Mouse (Mus musculus) adipocyte (in vitro differentiated cells): ENCODE results near the gene Sdhaf2.
A peak's percentile ranks its signal among the peaks of the same experiment; 100 is the strongest.
"Not testable (repeated sequence)": the region's sequence is repeated elsewhere in the genome, so short reads cannot be mapped to it uniquely, and the experiment has no call there.

Experiments
- DNase-seq: peaks from one replicate; pipeline ENCODE4 v3.0.0-alpha.2; 2016; ENCODE audit warnings: low spot score

Gene Sdhaf2

DNA sequence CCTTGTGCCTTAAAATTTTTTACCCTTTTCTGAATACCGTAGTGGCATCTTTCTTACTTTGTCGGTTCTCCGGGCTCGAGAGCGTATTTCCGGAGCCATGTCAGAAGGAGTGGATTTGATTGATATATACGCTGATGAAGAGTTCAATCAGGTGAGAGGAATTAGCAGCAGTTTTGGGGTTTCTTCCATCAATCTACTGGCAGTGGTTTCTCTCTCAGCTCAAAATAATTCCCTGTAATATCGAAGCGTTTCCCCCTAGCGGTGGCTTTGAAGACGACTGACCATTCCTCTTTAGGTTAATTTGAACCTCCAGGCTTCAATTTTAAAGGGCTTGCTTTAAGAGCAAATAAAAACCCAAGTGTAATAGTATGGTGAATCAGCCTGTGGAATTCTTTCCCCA, at the start of gene Sdhaf2:
Sdhaf2 (minus strand) TSS at position 233 of the 400 bp plus-strand sequence.
- peak; percentile 78 for DNase-seq

DNA sequence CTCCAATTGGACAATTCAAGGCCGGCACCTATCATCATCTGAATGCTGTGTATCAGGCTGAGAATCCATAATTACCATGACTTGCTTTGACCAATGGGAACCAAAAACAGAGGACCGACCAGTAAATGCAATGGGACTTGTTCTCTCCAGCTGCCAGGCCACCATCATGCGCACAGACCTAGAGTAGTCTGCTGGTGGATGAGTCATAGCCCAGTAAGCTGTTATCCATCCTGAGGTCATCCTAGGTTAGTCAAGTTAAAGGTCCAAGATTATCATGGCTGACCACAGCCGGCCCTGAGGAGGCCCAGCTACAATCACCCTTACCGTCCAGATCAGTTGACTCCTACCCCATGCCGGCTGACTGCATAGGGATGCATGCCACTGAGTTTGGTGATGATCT, 43.7 kb upstream of the Sdhaf2 start:
- peak; percentile 27 for DNase-seq

DNA sequence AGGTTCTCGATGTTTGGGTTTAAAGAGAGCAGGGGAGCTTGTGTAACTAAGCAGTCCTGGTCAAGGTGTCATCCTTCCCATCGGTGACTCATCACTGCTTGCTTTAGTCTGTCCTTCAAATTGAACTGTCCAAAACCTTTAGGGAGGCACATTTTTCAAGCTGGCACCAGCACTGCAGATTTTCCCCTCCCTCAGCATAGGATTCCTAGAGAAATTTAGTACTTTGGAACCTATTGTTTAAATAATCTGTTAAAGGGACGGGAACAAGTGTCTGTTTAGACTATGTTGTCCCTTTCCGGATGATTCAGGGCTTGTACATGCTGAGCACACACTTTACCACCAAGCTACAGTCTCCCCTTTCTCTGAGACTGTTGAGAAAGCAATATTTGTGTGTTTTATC, 39.3 kb upstream of the Sdhaf2 start:
- no peak for DNase-seq

DNA sequence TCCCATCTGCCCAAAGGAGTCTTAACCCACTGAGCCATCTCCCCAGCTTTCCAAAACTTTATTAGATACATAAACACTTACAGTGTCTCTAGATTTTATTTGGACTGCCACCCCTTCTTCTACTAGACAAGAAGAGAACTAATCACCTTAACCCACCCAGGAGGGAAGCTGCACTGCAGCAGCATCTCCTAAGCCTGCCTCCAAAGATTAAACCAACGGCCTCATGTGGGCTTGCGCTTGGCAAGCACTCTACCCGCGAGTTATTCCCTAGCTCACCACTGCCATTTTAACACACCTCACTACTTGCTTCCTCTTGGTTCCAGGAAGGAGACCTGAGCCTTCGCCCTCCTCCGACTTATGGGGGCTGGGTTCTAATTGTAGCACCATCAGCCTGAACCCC, 38.3 kb upstream of the Sdhaf2 start:
- no peak for DNase-seq

DNA sequence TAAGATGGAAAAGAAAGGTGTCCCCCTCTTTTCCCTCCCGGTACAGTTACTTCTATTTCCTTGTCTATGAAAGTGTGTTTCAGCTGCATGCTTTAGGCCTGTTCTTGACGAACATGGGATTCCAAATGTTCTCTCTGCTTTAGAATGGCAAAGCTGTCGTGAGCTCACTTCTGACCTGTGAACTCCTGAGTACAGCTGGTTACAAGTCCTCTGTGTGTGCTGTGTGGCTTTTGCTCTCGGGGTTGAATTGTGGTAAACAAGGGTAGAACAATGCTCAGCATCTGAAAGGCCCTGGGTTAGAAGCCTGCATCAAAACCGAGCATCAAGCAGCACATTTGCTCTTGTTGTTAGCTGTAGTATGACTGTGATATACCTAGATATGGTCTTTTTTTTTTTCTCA, 36.4 kb upstream of the Sdhaf2 start:
- DNase-seq: peak; percentile 54

DNA sequence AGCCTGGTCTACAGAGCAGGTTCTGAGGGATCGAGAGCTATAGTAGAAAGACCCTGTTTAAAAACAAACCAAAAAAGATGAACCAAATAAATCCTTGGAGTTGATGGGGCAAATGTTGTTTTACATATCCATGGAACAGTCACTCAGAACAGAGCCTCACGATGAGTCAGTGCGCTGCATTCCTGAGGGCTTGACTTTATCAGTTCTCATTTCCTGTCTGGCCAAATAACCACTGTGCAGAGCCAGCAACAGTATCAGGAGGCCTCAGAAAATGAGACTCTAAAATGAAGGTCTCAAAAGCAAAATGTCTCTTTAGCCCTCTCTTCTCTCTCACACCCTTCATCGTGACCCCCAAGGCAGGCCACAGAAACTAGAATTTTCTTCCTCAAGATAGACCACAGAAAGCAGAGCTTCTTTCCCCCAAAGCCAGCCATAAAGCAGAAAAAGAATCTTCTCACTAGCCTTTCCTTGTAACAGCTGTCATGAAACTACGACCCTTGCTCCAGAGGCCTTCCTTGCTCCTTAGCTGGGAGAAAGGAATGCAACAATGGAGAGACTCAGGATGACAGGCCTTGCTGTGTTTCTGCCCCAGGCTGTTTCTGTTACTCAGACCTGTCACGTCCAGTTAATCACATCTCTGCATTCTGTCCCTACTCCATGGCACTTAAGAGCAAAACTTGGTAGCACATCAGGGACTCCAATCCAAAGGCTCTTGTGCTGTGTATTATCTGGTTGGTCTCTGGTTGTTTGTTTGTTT, 35.8 kb upstream of the Sdhaf2 start:
- peak; percentile 78 for DNase-seq

DNA sequence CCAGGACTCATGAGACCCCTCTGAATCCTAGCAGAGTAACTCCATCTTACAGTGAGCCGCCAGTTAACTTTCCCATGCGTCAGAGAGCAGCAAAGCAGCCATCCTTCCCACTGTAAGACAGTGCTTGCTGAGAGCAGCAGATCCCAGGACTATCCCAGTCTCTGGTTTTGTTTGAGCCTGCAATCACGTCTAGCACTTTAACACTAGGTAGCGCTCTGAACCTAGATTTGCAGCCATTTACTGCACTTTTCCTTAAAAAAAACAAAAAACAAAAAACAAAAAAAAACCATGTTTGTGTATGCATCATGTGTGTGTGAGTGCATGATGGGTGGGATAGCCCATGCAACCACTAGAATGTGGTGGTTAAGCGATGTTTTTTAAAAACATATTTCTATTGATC, 34.2 kb upstream of the Sdhaf2 start:
- DNase-seq: peak; percentile 89

DNA sequence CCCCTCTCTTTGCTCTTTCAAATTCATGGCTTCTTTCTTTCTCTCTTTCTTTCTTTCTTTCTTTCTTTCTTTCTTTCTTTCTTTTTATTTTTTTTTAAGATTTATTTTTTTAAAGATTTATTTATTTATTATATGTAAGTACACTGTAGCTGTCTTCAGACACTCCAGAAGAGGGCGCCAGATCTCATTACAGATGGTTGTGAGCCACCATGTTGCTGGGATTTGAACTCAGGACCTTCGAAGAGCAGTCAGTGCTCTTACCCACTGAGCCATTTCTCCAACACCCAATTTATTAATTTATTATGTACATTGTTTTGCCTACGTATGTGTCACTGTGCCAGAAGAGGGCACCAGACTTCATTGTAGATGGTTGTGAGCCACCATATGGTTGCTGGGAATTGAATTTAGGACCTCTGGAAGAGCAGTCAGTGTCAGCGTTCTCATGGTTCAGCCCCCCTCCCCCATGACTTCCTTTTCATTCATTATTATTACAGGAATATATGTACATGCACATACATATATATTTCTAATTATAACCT, 32.0 kb upstream of the Sdhaf2 start:
- DNase-seq: not testable (repeated sequence)

DNA sequence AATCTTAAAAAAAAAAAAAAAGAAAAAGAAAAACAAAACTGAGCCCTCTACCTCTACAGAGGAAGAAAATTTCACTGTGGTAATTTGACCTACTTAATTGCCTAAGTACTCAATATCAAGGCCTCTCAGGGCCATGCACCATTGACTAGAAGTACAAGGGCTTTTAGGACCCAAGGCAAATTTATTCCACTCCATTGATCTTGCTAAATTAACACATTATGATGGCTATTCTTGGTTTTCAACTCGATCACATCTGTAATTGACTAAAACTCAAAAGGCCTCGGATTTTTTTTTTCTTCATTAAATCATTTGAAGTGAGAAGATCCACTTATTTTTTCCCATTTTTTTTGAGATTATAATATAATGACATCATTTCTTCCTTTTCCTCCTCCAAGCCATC, 31.5 kb upstream of the Sdhaf2 start:
- DNase-seq: no peak

DNA sequence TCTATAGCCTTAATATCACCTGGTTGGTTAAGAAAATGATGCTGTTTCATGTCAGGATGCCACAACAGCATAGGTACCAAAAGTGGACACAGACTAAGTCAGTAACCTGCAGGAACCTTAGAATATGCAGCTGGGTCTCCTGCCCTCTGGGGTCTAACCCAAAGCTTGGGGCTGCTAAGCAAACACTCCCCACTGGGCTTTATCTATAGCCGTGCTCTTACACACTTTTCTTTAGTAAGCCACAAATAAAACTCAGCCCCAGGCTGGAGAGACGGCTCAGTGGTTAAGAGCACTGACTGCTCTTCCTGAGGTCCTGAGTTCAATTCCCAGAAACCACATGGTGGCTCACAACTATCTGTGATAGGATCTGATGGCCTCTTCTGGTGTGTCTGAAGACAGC, 31.1 kb upstream of the Sdhaf2 start:
- DNase-seq: no peak

DNA sequence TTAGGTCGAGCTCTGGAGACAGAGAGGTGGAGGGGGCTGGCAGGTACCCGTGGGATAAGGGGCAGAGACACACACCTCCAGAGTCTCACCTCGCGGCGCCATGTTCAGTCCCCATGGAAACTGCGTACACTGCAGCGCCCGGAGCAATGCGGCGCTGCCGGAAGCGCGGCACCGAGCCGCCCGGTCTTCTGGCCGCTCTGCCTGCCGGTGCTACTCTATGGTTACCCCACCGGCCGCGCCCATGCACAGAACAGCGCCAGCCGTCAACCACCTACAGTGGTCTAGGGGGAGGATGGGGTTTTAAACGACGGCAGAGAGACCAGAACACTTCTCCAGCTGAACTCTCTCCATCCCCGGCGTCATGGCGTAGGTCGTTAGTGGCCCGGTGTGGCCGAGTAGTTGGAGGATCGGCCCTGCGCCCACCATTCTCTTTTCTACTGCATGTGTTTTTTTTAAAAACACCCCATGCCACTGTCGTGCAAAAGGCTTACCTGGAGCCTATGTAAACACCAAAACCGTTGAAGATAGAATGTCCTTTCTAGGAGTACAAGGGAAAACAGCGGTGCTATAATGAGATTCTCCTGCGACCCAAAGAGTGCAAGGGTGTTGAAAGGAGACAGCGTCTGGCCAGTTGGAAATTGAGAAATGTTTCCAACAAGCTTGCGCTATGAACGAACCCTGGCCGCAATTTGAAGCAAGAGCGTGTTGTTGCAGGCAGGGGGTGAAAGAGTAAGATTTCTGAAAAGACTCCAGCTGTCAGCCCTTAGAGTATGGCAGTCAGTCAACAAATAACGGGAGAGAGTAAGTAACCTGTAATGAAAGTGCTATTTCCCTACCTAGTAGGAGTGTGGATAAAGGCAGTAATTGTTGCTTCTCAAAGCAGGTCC, 29.9 kb upstream of the Sdhaf2 start, which contains the start of gene Tmem216:
Tmem216 (minus strand) TSS at position 615 of the 887 bp plus-strand sequence.
- DNase-seq: peak; percentile 97

DNA sequence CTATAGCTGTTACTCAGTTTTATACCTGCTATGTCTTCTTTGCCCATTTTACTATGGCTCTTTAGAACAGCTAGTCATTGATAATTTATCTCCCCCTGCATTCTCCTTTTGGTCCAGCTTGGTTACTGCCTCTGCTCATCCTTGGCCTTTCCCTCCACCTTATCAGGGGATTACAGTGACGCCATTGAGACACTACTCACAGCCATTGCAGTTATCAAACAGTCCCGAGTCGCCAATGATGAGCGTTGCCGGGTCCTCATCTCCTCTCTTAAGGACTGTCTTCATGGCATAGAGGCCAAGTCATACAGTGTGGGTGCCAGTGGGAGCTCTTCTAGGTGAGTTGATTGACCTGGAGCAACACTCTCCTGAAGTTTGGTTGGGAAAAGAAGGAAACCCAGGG, 13.5 kb upstream of the Sdhaf2 start:
- no peak for DNase-seq

DNA sequence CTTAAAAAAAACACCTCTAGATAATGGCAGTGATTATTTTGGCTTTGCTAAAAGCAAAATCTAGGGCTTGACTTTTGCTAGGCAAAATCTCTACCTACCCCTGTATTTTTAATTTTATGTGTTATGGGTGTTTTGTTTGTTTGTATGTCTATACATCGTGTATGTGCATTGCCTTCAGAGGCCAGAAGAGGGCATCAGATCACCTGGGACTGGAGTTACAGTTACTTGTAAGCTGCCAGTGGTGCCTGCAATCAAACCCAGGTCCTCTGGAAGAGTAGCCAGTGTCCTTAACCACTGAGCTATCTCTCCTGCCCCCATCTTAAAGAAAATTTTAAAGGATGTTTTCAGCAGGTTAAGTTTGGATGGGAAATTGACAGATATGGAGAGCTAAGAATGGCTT, 4.1 kb upstream of the Sdhaf2 start:
- no peak for DNase-seq

DNA sequence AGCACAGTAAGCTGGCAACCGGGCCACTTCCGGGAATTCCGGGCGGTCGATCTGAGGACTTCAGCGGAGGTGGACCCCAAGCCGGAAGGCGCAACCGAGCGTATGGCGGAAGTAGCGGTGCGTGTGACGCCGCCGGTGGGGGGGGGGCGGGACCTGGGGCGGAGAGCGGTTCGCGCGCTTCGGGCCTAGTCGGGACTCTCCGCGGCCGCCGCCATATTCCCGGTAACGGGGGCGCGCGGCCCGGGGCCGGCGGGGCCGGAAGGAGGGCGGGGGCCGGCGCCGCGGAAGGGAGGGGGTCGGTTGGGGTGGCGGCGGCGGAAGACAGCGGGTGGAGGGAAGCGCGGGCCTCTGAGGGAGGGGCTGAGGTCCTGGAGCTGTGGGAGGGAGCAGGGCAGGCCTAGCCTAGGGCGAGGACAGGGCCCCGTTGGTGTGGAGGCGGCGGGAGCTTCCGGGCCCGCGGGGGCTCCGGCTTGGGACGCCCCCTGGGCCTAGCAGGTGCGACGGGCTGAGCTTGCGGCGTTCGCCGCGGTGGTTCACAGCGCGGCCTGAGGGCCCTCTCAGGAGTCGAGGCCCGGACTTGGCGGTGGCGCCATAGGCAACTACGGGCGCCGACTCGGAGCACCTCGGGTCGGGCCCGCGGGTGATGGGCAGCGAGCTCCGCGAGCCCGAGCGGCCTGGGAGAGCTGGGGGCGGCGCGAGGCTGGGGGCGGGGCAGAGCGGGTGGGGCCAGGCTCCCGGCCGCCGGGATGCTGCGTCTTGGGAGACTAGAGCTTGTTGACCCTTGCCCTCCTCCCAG, 638 bp downstream of the Sdhaf2 start, which contains the start of gene Cpsf7:
Cpsf7 (plus strand) TSS at position 161 of the 796 bp plus-strand sequence.
- DNase-seq: peak; percentile 93

DNA sequence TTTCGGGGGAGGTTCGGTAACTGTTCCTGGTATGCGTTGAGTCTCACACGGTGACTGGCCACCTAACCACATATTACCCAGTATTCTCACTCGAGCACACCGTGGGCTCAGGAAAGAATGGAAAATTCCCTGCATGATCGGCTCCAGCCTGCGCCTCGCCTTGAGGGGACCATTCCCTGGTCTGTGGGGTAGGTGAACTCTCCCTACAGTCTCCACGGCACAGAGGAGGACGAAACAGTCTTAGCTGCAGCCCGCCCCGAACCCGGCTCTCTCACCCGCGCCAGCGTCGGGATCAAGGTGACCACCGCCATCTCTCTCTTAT, 1.2 kb downstream of the Sdhaf2 start:
- no peak for DNase-seq

DNA sequence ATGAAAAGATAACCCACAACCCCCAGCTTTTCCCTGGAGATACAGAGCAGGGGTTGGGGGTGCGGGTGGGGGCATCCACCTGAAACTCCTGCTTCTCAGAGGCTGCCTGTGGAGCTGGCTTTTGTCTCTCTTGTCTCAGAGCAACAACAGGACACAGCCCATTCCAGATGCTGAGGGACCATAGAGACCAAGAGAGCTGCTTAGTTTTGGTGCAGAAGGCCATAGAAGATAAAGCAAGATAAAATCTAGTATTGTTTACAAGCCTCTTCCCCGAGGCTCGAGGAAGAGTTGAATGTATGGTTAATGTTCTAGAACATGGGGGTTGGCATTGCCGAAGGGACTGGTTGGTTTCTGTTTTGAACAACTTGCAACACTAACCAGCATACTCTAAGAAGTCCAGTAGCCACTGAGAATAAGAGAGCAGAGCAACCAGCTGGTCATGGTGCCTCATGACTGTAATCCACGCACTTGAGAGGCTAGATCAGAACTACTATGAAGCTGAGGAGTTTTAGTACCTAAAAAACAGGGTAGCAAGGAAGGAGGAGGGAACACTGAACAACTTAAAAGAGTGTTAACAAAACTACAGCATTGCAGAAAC, 2.4 kb downstream of the Sdhaf2 start:
- no peak for DNase-seq

DNA sequence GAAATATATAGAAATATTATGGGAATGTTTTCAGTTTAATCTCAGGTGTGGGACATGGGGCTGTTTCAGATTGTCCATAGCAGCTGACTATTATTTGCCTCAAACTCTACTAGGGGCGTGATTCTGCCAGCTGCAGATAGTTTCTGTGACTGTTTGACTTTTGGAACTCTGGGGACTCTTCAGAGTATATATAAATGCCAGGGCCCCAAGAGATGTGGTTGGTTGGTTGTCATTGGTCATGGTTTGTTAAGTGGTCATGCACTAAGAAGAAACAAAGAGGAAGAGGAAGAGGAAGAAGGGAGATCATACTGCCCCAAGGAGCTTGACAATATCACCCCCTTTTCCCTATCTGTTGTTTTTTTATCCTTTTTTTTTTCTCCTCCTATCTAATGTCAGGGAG, 4.0 kb downstream of the Sdhaf2 start:
- no peak for DNase-seq

DNA sequence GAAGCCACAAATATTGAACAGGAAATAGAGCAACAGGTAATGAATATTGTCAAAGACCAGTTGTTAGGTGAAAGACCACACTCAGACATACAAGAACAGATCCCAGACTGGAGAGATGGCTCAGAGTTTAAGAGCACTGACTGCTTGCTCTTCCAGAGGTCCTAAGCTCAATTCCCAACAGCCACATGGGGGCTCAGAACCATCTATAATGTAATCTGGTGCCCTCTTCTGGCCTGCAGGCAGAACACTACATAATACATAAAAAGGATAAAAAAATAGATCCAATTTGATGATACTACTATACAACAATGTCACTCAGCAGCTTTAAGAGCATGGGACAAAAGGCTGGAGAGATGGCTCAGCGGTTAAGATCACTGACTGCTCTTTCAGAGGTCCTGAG, 5.6 kb downstream of the Sdhaf2 start:
- DNase-seq: peak; percentile 40

DNA sequence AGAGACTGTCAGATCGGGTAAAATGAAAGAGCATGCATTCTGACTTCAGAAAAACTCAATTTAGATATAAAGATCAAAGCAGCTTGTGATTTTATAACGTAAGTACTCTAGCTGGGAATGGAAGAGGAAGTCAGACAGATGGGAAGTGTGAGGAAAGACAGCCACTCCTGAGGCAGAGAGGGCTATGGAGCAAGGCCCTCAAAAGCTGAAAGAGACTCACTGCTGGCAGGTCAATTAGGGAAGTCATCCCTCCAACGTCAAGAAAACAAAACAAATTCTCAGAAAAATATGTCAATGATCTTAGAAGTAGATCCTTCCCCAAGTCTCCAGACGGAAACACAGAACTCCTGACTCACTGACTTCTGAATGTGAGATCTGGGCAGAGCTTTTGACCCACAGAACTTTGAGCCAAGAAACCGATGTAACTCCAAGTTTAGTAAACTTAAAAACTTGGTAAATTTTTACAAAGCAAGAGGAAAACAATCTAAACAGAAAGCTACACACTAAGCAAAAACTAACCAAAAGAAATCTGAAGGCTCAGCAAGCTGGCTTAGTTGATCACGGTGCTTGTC, 15.1 kb downstream of the Sdhaf2 start:
- DNase-seq: peak; percentile 89

DNA sequence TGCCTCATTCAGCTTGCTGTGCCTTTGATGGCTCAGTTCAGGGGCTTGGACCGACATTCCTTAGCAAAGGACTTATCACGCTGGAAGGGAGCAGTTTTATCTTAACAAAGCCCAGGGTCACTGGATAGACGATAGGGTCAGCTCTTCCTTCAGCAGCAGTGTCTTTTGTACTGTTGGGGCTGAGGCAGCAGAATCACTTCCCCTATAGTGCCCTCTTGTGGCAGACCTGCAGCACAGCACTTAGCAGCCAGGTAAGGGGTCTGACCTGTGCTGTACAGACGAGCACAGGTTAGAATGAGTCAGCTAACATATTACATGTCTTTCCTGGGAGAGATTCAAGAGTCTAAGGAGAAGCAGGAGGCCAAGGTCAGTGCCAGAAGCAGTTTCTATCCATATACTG, 23.4 kb downstream of the Sdhaf2 start:
- DNase-seq: peak; percentile 59

DNA sequence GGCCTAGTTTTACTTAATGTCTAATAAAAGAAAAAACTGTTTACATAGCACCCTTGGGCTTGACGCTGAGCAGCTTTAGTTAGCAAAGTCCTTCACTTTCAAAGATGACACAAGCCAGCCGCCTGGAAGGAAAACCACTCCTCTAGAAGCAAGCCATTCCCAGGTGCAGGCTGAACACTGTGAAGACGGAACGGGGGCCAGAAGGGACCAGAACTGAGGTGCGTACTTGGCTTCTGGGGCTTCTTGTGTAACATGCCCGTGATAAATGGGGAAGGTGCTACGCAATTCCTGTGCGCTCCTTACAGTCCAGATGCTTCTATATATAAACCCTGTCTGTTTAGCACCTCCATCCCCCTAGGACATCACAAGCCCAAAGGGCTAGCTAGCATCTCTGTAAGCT, 25.4 kb downstream of the Sdhaf2 start:
- no peak for DNase-seq
